Mouse (Mus musculus) brain, embryonic 14.5 days (tissue): Measurements from ENCODE around the gene Cep55.

Source experiments
- CTCF ChIP-seq: fragments of 200-500 bp; IDR thresholded peaks from 2 replicates; pipeline ENCODE4 v1.5.1; 2012; ENCODE audit warnings: inconsistent platforms, mild to moderate bottlenecking, moderate library complexity, borderline replicate concordance; ENCODE audit not compliant: insufficient read depth, insufficient read length; ENCODE audit errors: extremely low read depth
- POLR2A ChIP-seq: fragments of 200-500 bp; IDR thresholded peaks from 2 replicates; pipeline ENCODE4 v1.6.1; 2012; ENCODE audit warnings: mild to moderate bottlenecking, inconsistent platforms, borderline replicate concordance; ENCODE audit not compliant: poor library complexity, insufficient read depth, insufficient read length, severe bottlenecking; ENCODE audit errors: extremely low read depth

GRCm38 (mm10) chr19:38027881-38028521 lies 26.8 kb upstream of the Cep55 start:
- TF ChIP-seq CTCF (no peak), POLR2A (no peak)
